Mouse (Mus musculus) MEL (cell line): ENCODE results near the gene Rgl1. TPM values are rescaled to one million over a fixed set of nuclear protein-coding genes. Genes with fewer than 3 reads are reported as not detected.

Experiments
- DNase-seq: peaks from one replicate; pipeline ENCODE4 v3.0.0; 2011; ENCODE audit warnings: low read depth, low spot score
- H3K27ac ChIP-seq: 2 replicates; pipeline ENCODE4 v1.5.1; 2012; ENCODE audit warnings: low read depth, mild to moderate bottlenecking, control low read depth, low read length, moderate library complexity; ENCODE audit not compliant: control insufficient read depth
- H3K27me3 ChIP-seq, 2 experiments: fragments of 150-350 bp in 1 of 2; sonication (generic) in 1 of 2; 2 replicates each; pipeline ENCODE4 v1.6.1; 2012; ENCODE audit warnings: low read length in 2 of 2, mild to moderate bottlenecking in 2 of 2, improper control_type of control experiment in 1 of 2, moderate library complexity in 1 of 2; ENCODE audit not compliant: insufficient read depth in 2 of 2, control insufficient read depth in 1 of 2
- H3K36me3 ChIP-seq, 2 experiments: 2 replicates each; pipeline ENCODE4 v1.6.1; 2012 to 2014; ENCODE audit warnings: low read length in 2 of 2, improper control_type of control experiment in 1 of 2, inconsistent platforms in 1 of 2, mild to moderate bottlenecking in 1 of 2; ENCODE audit not compliant: insufficient read depth in 2 of 2, control insufficient read depth in 1 of 2
- H3K4me1 ChIP-seq, 2 experiments: fragments of 150-350 bp in 1 of 2; sonication (generic) in 1 of 2; 2 replicates each; pipeline ENCODE4 v1.6.1; 2012; ENCODE audit warnings: low read length in 2 of 2, improper control_type of control experiment in 1 of 2, mild to moderate bottlenecking in 1 of 2; ENCODE audit not compliant: insufficient read depth in 2 of 2, control insufficient read depth in 1 of 2
- H3K4me3 ChIP-seq, 2 experiments: fragments of 150-350 bp in 1 of 2; sonication (generic) in 1 of 2; 2 replicates each; pipeline ENCODE4 v1.5.1; 2012; ENCODE audit warnings: low read depth in 2 of 2, low read length in 2 of 2, mild to moderate bottlenecking in 2 of 2, moderate library complexity in 2 of 2, control low read depth in 1 of 2, improper control_type of control experiment in 1 of 2; ENCODE audit not compliant: control insufficient read depth in 1 of 2, insufficient read depth in 1 of 2
- H3K79me2 ChIP-seq: 2 replicates; pipeline ENCODE4 v1.6.1; 2012; ENCODE audit warnings: mild to moderate bottlenecking, low read length, moderate library complexity; ENCODE audit not compliant: control insufficient read depth, poor library complexity, insufficient read depth
- H3K9ac ChIP-seq: 2 replicates; pipeline ENCODE4 v1.6.1; 2012; ENCODE audit warnings: low read depth, mild to moderate bottlenecking, control low read depth, low read length, moderate library complexity; ENCODE audit not compliant: control insufficient read depth, poor library complexity, severe bottlenecking
- H3K9me3 ChIP-seq: fragments of 150-350 bp; sonication (generic); replicated peaks from 2 replicates; pipeline ENCODE4 v1.6.1; 2012; ENCODE audit warnings: mild to moderate bottlenecking, low read length, improper control_type of control experiment, moderate library complexity; ENCODE audit not compliant: insufficient read depth
- BHLHE40 ChIP-seq: IDR thresholded peaks from 2 replicates; pipeline ENCODE4 v1.6.1; 2012; ENCODE audit warnings: low read depth, mild to moderate bottlenecking, inconsistent platforms, low read length, improper control_type of control experiment, borderline replicate concordance
- CHD1 ChIP-seq: IDR thresholded peaks from 2 replicates; pipeline ENCODE4 v1.6.1; 2012; ENCODE audit warnings: low read depth, mild to moderate bottlenecking, inconsistent platforms, low read length, improper control_type of control experiment
- CHD2 ChIP-seq: IDR thresholded peaks from 2 replicates; pipeline ENCODE4 v1.6.1; 2011; ENCODE audit warnings: low read length, improper control_type of control experiment
- CTCF ChIP-seq, 3 experiments: IDR thresholded peaks in 2 of 3; conservative IDR thresholded peaks in 1 of 3; 2 replicates each; pipeline ENCODE4 v1.5.1; 2011 to 2012; ENCODE audit warnings: low read length in 3 of 3, low read depth in 2 of 3, mild to moderate bottlenecking in 2 of 3, improper control_type of control experiment in 1 of 3, inconsistent platforms in 1 of 3, mixed read lengths in 1 of 3, moderate library complexity in 1 of 3; ENCODE audit not compliant: control insufficient read depth in 1 of 3, insufficient read depth in 1 of 3, poor library complexity in 1 of 3, severe bottlenecking in 1 of 3
- E2F4 ChIP-seq: IDR thresholded peaks from 2 replicates; pipeline ENCODE4 v1.6.1; 2011; ENCODE audit warnings: low read depth, low read length, improper control_type of control experiment, borderline replicate concordance
- ELF1 ChIP-seq: IDR thresholded peaks from 2 replicates; pipeline ENCODE4 v1.6.1; 2014; ENCODE audit warnings: low read depth, mild to moderate bottlenecking, inconsistent platforms, low read length, improper control_type of control experiment, moderate library complexity
- EP300 ChIP-seq, 2 experiments: IDR thresholded peaks; 2 replicates each; pipeline ENCODE4 v1.6.1; 2011; ENCODE audit warnings: improper control_type of control experiment in 2 of 2, low read length in 2 of 2, low read depth in 1 of 2, mild to moderate bottlenecking in 1 of 2
- ETS1 ChIP-seq: IDR thresholded peaks from 2 replicates; pipeline ENCODE4 v1.6.1; 2012; ENCODE audit warnings: low read depth, mild to moderate bottlenecking, inconsistent platforms, low read length, improper control_type of control experiment, moderate library complexity
- GABPA ChIP-seq: IDR thresholded peaks from 2 replicates; pipeline ENCODE4 v1.6.1; 2012; ENCODE audit warnings: low read depth, mild to moderate bottlenecking, inconsistent platforms, low read length, improper control_type of control experiment, moderate library complexity
- GATA1 ChIP-seq: IDR thresholded peaks from 2 replicates; pipeline ENCODE4 v1.6.1; 2011; ENCODE audit warnings: low read depth, low read length, improper control_type of control experiment
- HCFC1 ChIP-seq: IDR thresholded peaks from 2 replicates; pipeline ENCODE4 v1.6.1; 2012; ENCODE audit warnings: low read depth, mild to moderate bottlenecking, inconsistent platforms, low read length, improper control_type of control experiment, moderate library complexity
- JUND ChIP-seq: IDR thresholded peaks from 2 replicates; pipeline ENCODE4 v1.6.1; 2011; ENCODE audit warnings: low read depth, mild to moderate bottlenecking, improper control_type of control experiment, low read length
- KAT2A ChIP-seq: conservative IDR thresholded peaks from 2 replicates; pipeline ENCODE4 v1.6.1; 2012; ENCODE audit warnings: low read depth, low read length, improper control_type of control experiment, inconsistent platforms
- MAFK ChIP-seq: IDR thresholded peaks from 2 replicates; pipeline ENCODE4 v1.6.1; 2011; ENCODE audit warnings: low read depth, mild to moderate bottlenecking, low read length, improper control_type of control experiment, borderline replicate concordance
- MAX ChIP-seq: IDR thresholded peaks from 2 replicates; pipeline ENCODE4 v1.6.1; 2011; ENCODE audit warnings: low read length, improper control_type of control experiment
- MEF2A ChIP-seq: IDR thresholded peaks from 2 replicates; pipeline ENCODE4 v1.6.1; 2014; ENCODE audit warnings: low read depth, mild to moderate bottlenecking, inconsistent platforms, low read length, improper control_type of control experiment; ENCODE audit not compliant: poor library complexity, insufficient replicate concordance, severe bottlenecking; ENCODE audit errors: extremely low read depth
- MXI1 ChIP-seq: IDR thresholded peaks from 2 replicates; pipeline ENCODE4 v1.6.1; 2011; ENCODE audit warnings: mild to moderate bottlenecking, low read depth, low read length, improper control_type of control experiment
- MYB ChIP-seq: IDR thresholded peaks from 2 replicates; pipeline ENCODE4 v1.6.1; 2011; ENCODE audit warnings: mild to moderate bottlenecking, low read depth, low read length, improper control_type of control experiment
- MYC ChIP-seq: IDR thresholded peaks from 2 replicates; pipeline ENCODE4 v1.6.1; 2011; ENCODE audit warnings: low read depth, mild to moderate bottlenecking, low read length, improper control_type of control experiment, moderate library complexity
- NELFE ChIP-seq: IDR thresholded peaks from 2 replicates; pipeline ENCODE4 v1.6.1; 2011; ENCODE audit warnings: low read depth, low read length, improper control_type of control experiment
- NRF1 ChIP-seq: IDR thresholded peaks from 2 replicates; pipeline ENCODE4 v1.6.1; 2014; ENCODE audit warnings: low read depth, mild to moderate bottlenecking, inconsistent platforms, low read length, improper control_type of control experiment, moderate library complexity; ENCODE audit not compliant: poor library complexity, insufficient read depth, severe bottlenecking
- POLR2A ChIP-seq, 2 experiments: IDR thresholded peaks; 2 replicates each; pipeline ENCODE4 v1.6.1; 2011 to 2012; ENCODE audit warnings: low read length in 2 of 2, mild to moderate bottlenecking in 2 of 2, control low read depth in 1 of 2, improper control_type of control experiment in 1 of 2, low read depth in 1 of 2, moderate library complexity in 1 of 2; ENCODE audit not compliant: control insufficient read depth in 1 of 2, insufficient read depth in 1 of 2, poor library complexity in 1 of 2
- POLR2AphosphoS2 ChIP-seq: IDR thresholded peaks from 2 replicates; pipeline ENCODE4 v1.6.1; 2011; ENCODE audit warnings: low read length, improper control_type of control experiment
- POLR2AphosphoS5 ChIP-seq: IDR thresholded peaks from 2 replicates; pipeline ENCODE4 v1.6.1; 2012; ENCODE audit warnings: low read depth, borderline replicate concordance, mild to moderate bottlenecking, inconsistent platforms, low read length, moderate library complexity, mixed read lengths
- RAD21 ChIP-seq: IDR thresholded peaks from 2 replicates; pipeline ENCODE4 v1.6.1; 2011; ENCODE audit warnings: mild to moderate bottlenecking, low read depth, low read length, improper control_type of control experiment
- RCOR1 ChIP-seq: IDR thresholded peaks from 2 replicates; pipeline ENCODE4 v1.6.1; 2012; ENCODE audit warnings: low read depth, mild to moderate bottlenecking, inconsistent platforms, low read length, improper control_type of control experiment
- SIN3A ChIP-seq: IDR thresholded peaks from 2 replicates; pipeline ENCODE4 v1.6.1; 2012; ENCODE audit warnings: low read length, improper control_type of control experiment, inconsistent platforms
- SMC3 ChIP-seq: IDR thresholded peaks from 2 replicates; pipeline ENCODE4 v1.6.1; 2011; ENCODE audit warnings: low read depth, low read length, improper control_type of control experiment
- TAL1 ChIP-seq: IDR thresholded peaks from 2 replicates; pipeline ENCODE4 v1.6.1; 2012; ENCODE audit warnings: mild to moderate bottlenecking, inconsistent platforms, low read length, moderate library complexity, mixed read lengths
- TBP ChIP-seq: IDR thresholded peaks from 2 replicates; pipeline ENCODE4 v1.8.0; 2011; ENCODE audit warnings: low read depth, low read length, improper control_type of control experiment
- UBTF ChIP-seq: IDR thresholded peaks from 2 replicates; pipeline ENCODE4 v1.6.1; 2012; ENCODE audit warnings: low read depth, mild to moderate bottlenecking, inconsistent platforms, low read length, improper control_type of control experiment, moderate library complexity, borderline replicate concordance; ENCODE audit not compliant: insufficient read depth
- USF1 ChIP-seq: IDR thresholded peaks from 2 replicates; pipeline ENCODE4 v1.6.1; 2014; ENCODE audit warnings: low read depth, mild to moderate bottlenecking, inconsistent platforms, low read length, improper control_type of control experiment, moderate library complexity
- USF2 ChIP-seq, 2 experiments: IDR thresholded peaks; 2 replicates each; pipeline ENCODE4 v1.6.1; 2011 to 2012; ENCODE audit warnings: improper control_type of control experiment in 2 of 2, low read length in 2 of 2, borderline replicate concordance in 1 of 2, inconsistent platforms in 1 of 2, low read depth in 1 of 2, mild to moderate bottlenecking in 1 of 2; ENCODE audit not compliant: insufficient read depth in 1 of 2
- ZC3H11A ChIP-seq: IDR thresholded peaks from 2 replicates; pipeline ENCODE4 v1.6.1; 2012; ENCODE audit warnings: low read depth, mild to moderate bottlenecking, inconsistent platforms, low read length, improper control_type of control experiment
- ZKSCAN1 ChIP-seq: IDR thresholded peaks from 2 replicates; pipeline ENCODE4 v1.6.1; 2012; ENCODE audit warnings: low read depth, mild to moderate bottlenecking, inconsistent platforms, low read length, improper control_type of control experiment, moderate library complexity
- ZMIZ1 ChIP-seq: IDR thresholded peaks from 2 replicates; pipeline ENCODE4 v1.6.1; 2012; ENCODE audit warnings: low read depth, mild to moderate bottlenecking, inconsistent platforms, low read length, improper control_type of control experiment, moderate library complexity
- ZNF384 ChIP-seq: IDR thresholded peaks from 2 replicates; pipeline ENCODE4 v1.6.1; 2012; ENCODE audit warnings: low read depth, mild to moderate bottlenecking, inconsistent platforms, low read length, improper control_type of control experiment
- polyA plus RNA-seq, 2 experiments: library from polyadenylated mRNA; stranded (reverse) in 1 of 2; unstranded in 1 of 2; fragments of >175 nt in 1 of 2; fragments of >200 nt in 1 of 2; gene quantifications; 2 replicates each; pipeline versions ENCODE4 v1.2.1 to v1.2.4; 2012; ENCODE audit warnings: low replicate concordance in 2 of 2, low read depth in 1 of 2; ENCODE audit not compliant: insufficient read length in 2 of 2, insufficient read depth in 1 of 2, missing spikeins in 1 of 2
- total RNA-seq: library from RNA; depleted of rRNA; stranded (reverse); fragments of 300-350 nt; gene quantifications from 2 replicates; pipeline ENCODE4 v1.2.3, GENCODE M21; 2012

Rgl1 gene
- total and polyA plus RNA-seq, 3 experiments = 0.12 to 0.39 TPM; not detected in 1

GRCm38 (mm10) chr1:152727604-152728236 is 38.4 kb downstream of the Rgl1 start:
- no peak overlapping the region for H3K27ac ChIP-seq
- H3K9me3 ChIP-seq = no peaks in the 10 kb centered on the region
- H3K36me3 ChIP-seq = peaks cover 0 to 2% of the 10 kb centered on the region in 2 experiments; a peak in 1 of 4 replicates
- no peak overlapping the region for H3K9ac ChIP-seq
- peak; percentile 53 for DNase-seq
- H3K4me1 ChIP-seq = peaks cover 2 to 13% of the 10 kb centered on the region in 2 experiments; a peak in 2 of 4 replicates
- no peaks in the 10 kb centered on the region for H3K79me2 ChIP-seq
- peaks cover 0 to 1% of the 10 kb centered on the region in 2 experiments; a peak in 1 of 4 replicates for H3K27me3 ChIP-seq
- no peak overlapping the region for H3K4me3 ChIP-seq
- TF ChIP-seq ZMIZ1 = no peak
- peak; percentile 33; the same call in 1 of the 2 replicates for TF ChIP-seq MXI1
- TF ChIP-seq KAT2A = no peak
- no peak for TF ChIP-seq POLR2AphosphoS2
- TF ChIP-seq TBP = no peak
- no peak for TF ChIP-seq BHLHE40
- TF ChIP-seq UBTF = no peak
- peak; percentile 62 for TF ChIP-seq MAX
- no peak for TF ChIP-seq TAL1
- TF ChIP-seq CHD1 = no peak
- TF ChIP-seq ETS1 = peak; percentile 35; the same call in 1 of the 2 replicates
- no peak for TF ChIP-seq SIN3A
- no peak for TF ChIP-seq MYC
- no peak for TF ChIP-seq GATA1
- no peak for TF ChIP-seq CTCF (IDR thresholded peaks at IDR 0.05 in 2 of 3, conservative IDR thresholded peaks at IDR 0.05 in 1 of 3; ENCODE audit: control insufficient read depth in 1 of 3, insufficient read depth in 1 of 3, low read depth in 2 of 3, low read length in 3 of 3, poor library complexity in 1 of 3, severe bottlenecking in 1 of 3)
- no peak for TF ChIP-seq RAD21
- TF ChIP-seq ZKSCAN1 = no peak
- TF ChIP-seq MYB = no peak
- no peak for TF ChIP-seq NELFE
- TF ChIP-seq POLR2AphosphoS5 = no peak
- no peak for TF ChIP-seq CHD2
- 0 out of 4 replicates have a peak, but pooled peaks of 1 of the 2 experiments have one; percentile 32 for TF ChIP-seq USF2 (IDR thresholded peaks at IDR 0.05; ENCODE audit: borderline replicate concordance in 1 of 2, insufficient read depth in 1 of 2, low read depth in 1 of 2, low read length in 2 of 2)
- no peak for TF ChIP-seq MEF2A
- no peak for TF ChIP-seq JUND
- no peak for TF ChIP-seq HCFC1
- no peak for TF ChIP-seq RCOR1
- TF ChIP-seq ZC3H11A = no peak
- TF ChIP-seq ZNF384 = no peak
- no peak for TF ChIP-seq MAFK
- TF ChIP-seq NRF1 = no peak
- TF ChIP-seq ELF1 = no peak
- TF ChIP-seq SMC3 = no peak
- no peak for TF ChIP-seq POLR2A (IDR thresholded peaks at IDR 0.05; ENCODE audit: control insufficient read depth in 1 of 2, insufficient read depth in 1 of 2, low read depth in 1 of 2, low read length in 2 of 2, poor library complexity in 1 of 2)
- TF ChIP-seq USF1 = peak; percentile 82
- no peak for TF ChIP-seq GABPA
- peak in 1 of 2 experiments; percentile 22; a peak in 1 of 4 replicates for TF ChIP-seq EP300 (IDR thresholded peaks at IDR 0.05; ENCODE audit: low read depth in 1 of 2, low read length in 2 of 2)
- TF ChIP-seq E2F4 = no peak
